Mouse (Mus musculus) embryonic fibroblast, embryonic 13.5 days (primary cell): ENCODE measurements around the gene Gm8369. TPM values are rescaled to one million over a fixed set of nuclear protein-coding genes. Genes with fewer than 3 reads are reported as not detected.
"Not testable (repeated sequence)": the region's sequence is repeated elsewhere in the genome, so short reads cannot be mapped to it uniquely, and the experiment has no call there.

Experiments used
- H3K27ac ChIP-seq: 2 replicates; pipeline ENCODE4 v1.5.1; 2012; ENCODE audit warnings: low read length, control low read depth, inconsistent platforms; ENCODE audit not compliant: insufficient read depth
- H3K4me1 ChIP-seq: 2 replicates; pipeline ENCODE4 v1.6.1; 2011; ENCODE audit warnings: low read length; ENCODE audit not compliant: control insufficient read depth, insufficient read depth
- H3K4me3 ChIP-seq: 2 replicates; pipeline ENCODE4 v1.5.1; 2011; ENCODE audit warnings: mild to moderate bottlenecking, control low read depth, low read length; ENCODE audit not compliant: insufficient read depth
- CTCF ChIP-seq: IDR thresholded peaks from 2 replicates; pipeline ENCODE4 v1.5.1; 2011; ENCODE audit warnings: mild to moderate bottlenecking, control low read depth, low read length, moderate library complexity, borderline replicate concordance; ENCODE audit not compliant: insufficient read depth
- POLR2A ChIP-seq: IDR thresholded peaks from 2 replicates; pipeline ENCODE4 v1.6.1; 2011; ENCODE audit warnings: low read depth, mild to moderate bottlenecking, control low read depth, low read length, moderate library complexity
- polyA plus RNA-seq: library from polyadenylated mRNA; stranded (reverse); fragments of >200 nt; gene quantifications from 2 replicates; pipeline ENCODE4 v1.2.4, GENCODE M21; 2011; ENCODE audit warnings: low read depth; ENCODE audit not compliant: missing spikeins, insufficient read length

The Gm8369 gene
- polyA plus RNA-seq, 1 experiment: not detected

GRCm38 (mm10) chr19:11513458-11513857 is 27.7 kb downstream of the Gm8369 start:
- H3K4me1 ChIP-seq: no peaks in the 10 kb centered on the region
- H3K4me3 ChIP-seq: no peak overlapping the region
- no peak for TF ChIP-seq POLR2A
- TF ChIP-seq CTCF: no peak
- no peak overlapping the region for H3K27ac ChIP-seq

GRCm38 (mm10) chr19:11516246-11516645 is 30.5 kb downstream of the Gm8369 start, which contains the start of gene Ms4a6b:
TSS of gene Ms4a6b (plus strand) at chr19:11516512.
- no peak within 1 kb of the TSS for H3K27ac ChIP-seq
- no peak for TF ChIP-seq POLR2A
- no peak for TF ChIP-seq CTCF
- no peaks in the 10 kb centered on the region for H3K4me1 ChIP-seq
- no peak within 1 kb of the TSS for H3K4me3 ChIP-seq

- TF ChIP-seq POLR2A (no peak), CTCF (no peak)
- Histone ChIP-seq H3K4me1 (no peaks in the 10 kb centered on the region), H3K4me3 (no peak overlapping the region), H3K27ac (no peak overlapping the region)
Measured at GRCm38 (mm10) chr19:11516845-11517244, 31.1 kb downstream of the Gm8369 start.

DNA sequence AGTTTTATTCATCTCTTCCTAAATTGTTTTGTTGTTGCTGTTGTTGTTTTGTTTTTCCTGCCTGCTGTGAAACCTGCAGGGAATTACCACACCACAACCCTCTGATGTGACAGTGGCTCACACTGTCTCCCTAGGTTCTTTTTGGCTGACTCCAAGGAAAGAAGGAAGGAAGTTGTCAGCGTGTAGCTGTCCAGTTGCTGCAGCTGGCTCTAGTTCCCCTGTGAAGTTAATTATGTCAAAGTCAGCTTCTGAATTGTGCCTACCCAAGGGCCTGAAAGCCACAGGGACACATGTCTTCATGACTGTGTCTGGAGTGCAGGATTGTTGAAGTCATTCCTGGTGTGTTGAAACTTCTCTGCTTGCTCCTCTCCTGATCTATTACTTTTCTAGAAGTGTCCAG is 31.6 kb downstream of the Gm8369 start:
- H3K4me1 ChIP-seq, H3K27ac ChIP-seq, H3K4me3 ChIP-seq: not testable (repeated sequence)

- H3K27ac ChIP-seq: not testable (repeated sequence)
Measured at GRCm38 (mm10) chr19:11518356-11518755, 32.6 kb downstream of the Gm8369 start.

GRCm38 (mm10) chr19:11520146-11520545 is 34.4 kb downstream of the Gm8369 start:
- Histone ChIP-seq H3K4me1 (no peaks in the 10 kb centered on the region), H3K4me3 (no peak overlapping the region)
- TF ChIP-seq CTCF: no peak
- TF ChIP-seq POLR2A: no peak

More at GRCm38 (mm10) chr19:11518356-11518755, 32.6 kb downstream of the Gm8369 start:
- not testable (repeated sequence) for H3K4me1 ChIP-seq, H3K4me3 ChIP-seq

GRCm38 (mm10) chr19:11533421-11533820 is 47.7 kb downstream of the Gm8369 start:
- H3K4me3 ChIP-seq: no peak overlapping the region
- no peak for TF ChIP-seq POLR2A
- TF ChIP-seq CTCF: no peak
- no peaks in the 10 kb centered on the region for H3K4me1 ChIP-seq
- no peak overlapping the region for H3K27ac ChIP-seq

More at GRCm38 (mm10) chr19:11520146-11520545, 34.4 kb downstream of the Gm8369 start:
- no peak overlapping the region for H3K27ac ChIP-seq

- Histone ChIP-seq H3K27ac (no peak overlapping the region), H3K4me3 (no peak overlapping the region), H3K4me1 (no peaks in the 10 kb centered on the region)
- TF ChIP-seq CTCF: no peak
- no peak for TF ChIP-seq POLR2A
Measured at GRCm38 (mm10) chr19:11533888-11534445, 48.2 kb downstream of the Gm8369 start.

- no peak within 1 kb of the TSS for H3K27ac ChIP-seq
- TF ChIP-seq CTCF (no peak), POLR2A (no peak)
- H3K4me3 ChIP-seq: no peak within 1 kb of the TSS
- H3K4me1 ChIP-seq: no peaks in the 10 kb centered on the region
Measured at GRCm38 (mm10) chr19:11536593-11536992, 50.9 kb downstream of the Gm8369 start, which contains the start of gene Ms4a4d. TSS of gene Ms4a4d (plus strand) at chr19:11536801.

DNA sequence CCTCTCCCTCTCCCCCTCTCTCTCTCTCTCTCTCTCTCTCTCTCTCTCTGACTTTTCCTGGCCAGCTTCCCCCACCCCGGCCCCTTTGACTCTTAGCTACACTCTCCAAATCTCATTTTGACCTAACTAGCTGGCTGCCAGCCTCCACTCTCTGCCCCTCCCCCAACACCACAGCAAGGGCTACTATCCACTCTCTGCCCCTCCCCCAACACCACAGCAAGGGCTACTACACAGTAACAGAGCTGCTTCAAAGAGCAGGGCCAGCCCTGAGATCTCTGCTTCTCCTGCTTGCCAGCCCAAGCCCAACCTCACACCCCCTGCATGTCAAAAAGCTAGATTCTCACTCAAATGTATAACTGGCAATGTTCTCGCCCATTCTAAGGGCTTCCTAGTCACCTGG is 51.6 kb downstream of the Gm8369 start:
- TF ChIP-seq POLR2A (no peak), CTCF (no peak)
- H3K27ac ChIP-seq: no peak overlapping the region

GRCm38 (mm10) chr19:11540166-11540821 is 54.6 kb downstream of the Gm8369 start:
- not testable (repeated sequence) for H3K4me1 ChIP-seq, H3K4me3 ChIP-seq, H3K27ac ChIP-seq

More for the DNA sequence above, 51.6 kb downstream of the Gm8369 start:
- Histone ChIP-seq H3K4me1 (no peaks in the 10 kb centered on the region), H3K4me3 (no peak overlapping the region)

DNA sequence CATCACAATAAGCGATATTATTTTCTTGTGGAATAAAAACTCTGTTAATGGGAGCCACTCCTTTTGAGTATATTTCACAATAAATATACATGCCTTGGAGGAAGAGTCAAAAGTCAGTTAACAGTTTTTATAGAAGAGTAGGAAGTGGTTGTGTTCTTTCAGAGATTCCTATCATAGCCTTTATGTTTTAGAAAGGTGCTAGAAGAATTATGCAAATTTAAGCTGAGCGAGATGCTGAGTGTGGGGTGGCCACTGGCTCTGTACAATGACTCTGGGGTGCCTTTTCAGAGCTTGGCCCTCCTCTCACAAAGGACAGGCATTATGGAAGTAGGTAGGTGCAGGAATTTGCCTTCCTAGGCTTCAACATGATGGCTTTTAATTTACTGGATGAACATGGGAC is 58.6 kb downstream of the Gm8369 start:
- not testable (repeated sequence) for H3K4me1 ChIP-seq, H3K27ac ChIP-seq, H3K4me3 ChIP-seq
